Mouse (Mus musculus) left cerebral cortex, postnatal 10 days (tissue): Measurements from ENCODE around the gene Rab3il1. TPM values are rescaled to one million over a fixed set of nuclear protein-coding genes. Genes with fewer than 3 reads are reported as not detected.

Experiments used
- DNase-seq, 2 experiments: peaks; one replicate each; pipeline ENCODE4 v3.0.0; 2021 to 2022; ENCODE audit warnings: low spot score in 2 of 2, mixed read lengths in 1 of 2; ENCODE audit errors: extremely low spot score in 1 of 2
- intact Hi-C: fragments of 180-260 bp; cut with DNase I; formaldehyde crosslinking; loops from one replicate; pipeline ENCODE4 v1.15.1; 2025
- total RNA-seq, 2 experiments: library from RNA; stranded (reverse); gene quantifications; 2 replicates each; pipeline ENCODE4 v1.2.3; 2021

Gene Rab3il1
- total RNA-seq, 2 experiments from 2014 or later = 9.7 to 10.9 TPM

GRCm38 (mm10) chr19:10066502-10066901, 65.0 kb downstream of the Rab3il1 start:
- no peak for DNase-seq
- intact Hi-C loops = no loop called here

GRCm38 (mm10) chr19:10067701-10068100, 66.2 kb downstream of the Rab3il1 start:
- DNase-seq = peak; percentile 50 to 56
- intact Hi-C loops = no loop called here

- intact Hi-C loops = no loop called here
- no peak for DNase-seq
Observed at GRCm38 (mm10) chr19:10070186-10070980, 68.9 kb downstream of the Rab3il1 start.

- intact Hi-C loops = no loop called here
- DNase-seq = peak in 1 of 2 experiments; percentile 65
Observed at GRCm38 (mm10) chr19:10071166-10071565, 69.7 kb downstream of the Rab3il1 start.

GRCm38 (mm10) chr19:10071892-10072291, 70.4 kb downstream of the Rab3il1 start:
- no peak for DNase-seq
- intact Hi-C loops = no loop called here

GRCm38 (mm10) chr19:10073145-10073544, 71.7 kb downstream of the Rab3il1 start:
- no peak for DNase-seq
- intact Hi-C loops = no loop called here

- no peak for DNase-seq
- intact Hi-C loops = loop anchor here (5.0 kb wide), 1 partner anchor 114 kb away; no protein-coding TSS in a partner anchor
Observed at GRCm38 (mm10) chr19:10078392-10078791, 76.9 kb downstream of the Rab3il1 start.

- no peak for DNase-seq
- intact Hi-C loops = no loop called here
Observed at GRCm38 (mm10) chr19:10080384-10080783, 78.9 kb downstream of the Rab3il1 start.

GRCm38 (mm10) chr19:10082105-10082504, 80.6 kb downstream of the Rab3il1 start:
- intact Hi-C loops = no loop called here
- DNase-seq = no peak

GRCm38 (mm10) chr19:10085454-10085853, 84.0 kb downstream of the Rab3il1 start:
- intact Hi-C loops = no loop called here

GRCm38 (mm10) chr19:10086976-10087375, 85.5 kb downstream of the Rab3il1 start:
- intact Hi-C loops = no loop called here
- DNase-seq = no peak

More at GRCm38 (mm10) chr19:10085454-10085853, 84.0 kb downstream of the Rab3il1 start:
- DNase-seq = peak in 1 of 2 experiments; percentile 58

Other genes starting within 250 kb of the Rab3il1 start
- gene Scgb2a2, start 154.1 kb upstream of the Rab3il1 start, total RNA-seq = not detected
- 10 to 100 TPM; 16.8 to 18.0 TPM for gene Incenp, start 102.1 kb upstream of the Rab3il1 start, total RNA-seq
- gene Fth1, start 21.1 kb upstream of the Rab3il1 start, total RNA-seq = 1,000 to 10,000 TPM; 1,579 to 1,597 TPM
- gene Best1, start within 50 bp of the Rab3il1 start, total RNA-seq = 1 to 10 TPM; 1.2 to 1.8 TPM
- gene Fads3, start 39.9 kb downstream of the Rab3il1 start, total RNA-seq = 10 to 100 TPM; 49.0 to 49.5 TPM
- 100 to 1,000 TPM; 217 to 220 TPM for gene Fads2, start 100.1 kb downstream of the Rab3il1 start, total RNA-seq
- 100 to 1,000 TPM; 157 to 167 TPM for gene Fads1, start 181.2 kb downstream of the Rab3il1 start, total RNA-seq
- gene Tmem258, start 202.3 kb downstream of the Rab3il1 start, total RNA-seq = 10 to 100 TPM; 90.5 TPM
- gene Fen1, start 202.5 kb downstream of the Rab3il1 start, total RNA-seq = 10 to 100 TPM in 1 of 2 experiments, 1 to 10 TPM in 1; 10.0 to 10.8 TPM
- gene Myrf, start 239.1 kb downstream of the Rab3il1 start, total RNA-seq = 1 to 10 TPM; 5.9 to 6.6 TPM